Mouse (Mus musculus) adrenal gland, postnatal 25 days (tissue): Measurements from ENCODE around the gene Ino80e. TPM values are rescaled to one million over a fixed set of nuclear protein-coding genes. Genes with fewer than 3 reads are reported as not detected.

Experiments
- DNase-seq: peaks from one replicate; pipeline ENCODE4 v3.0.0; 2021; ENCODE audit warnings: mixed read lengths
- total RNA-seq: library from RNA; stranded (reverse); gene quantifications from 2 replicates; pipeline ENCODE4 v1.2.3, GENCODE M21; 2021

The Ino80e gene
- total RNA-seq, 1 experiment from 2014 or later: 44.4 TPM

DNA sequence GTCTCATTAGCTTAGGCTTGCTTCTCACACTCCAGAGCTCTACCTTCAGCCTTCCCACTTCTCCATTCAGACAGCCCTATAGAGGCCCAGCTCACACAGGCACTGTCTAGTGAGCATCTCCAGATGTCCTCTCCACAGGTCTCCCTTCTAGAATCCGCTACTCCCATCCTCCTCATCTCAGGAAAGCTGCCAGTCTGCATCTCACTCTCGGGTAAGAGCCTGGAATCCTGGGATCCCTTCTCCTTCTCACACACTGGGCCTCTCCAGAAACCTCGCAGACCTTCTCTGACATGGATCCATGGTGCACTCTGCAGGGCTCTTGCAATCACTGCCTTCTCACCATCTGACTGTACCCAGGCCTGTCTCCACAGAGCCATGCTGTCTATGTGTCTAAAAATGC, 6.5 kb downstream of the Ino80e start:
- no peak for DNase-seq

DNA sequence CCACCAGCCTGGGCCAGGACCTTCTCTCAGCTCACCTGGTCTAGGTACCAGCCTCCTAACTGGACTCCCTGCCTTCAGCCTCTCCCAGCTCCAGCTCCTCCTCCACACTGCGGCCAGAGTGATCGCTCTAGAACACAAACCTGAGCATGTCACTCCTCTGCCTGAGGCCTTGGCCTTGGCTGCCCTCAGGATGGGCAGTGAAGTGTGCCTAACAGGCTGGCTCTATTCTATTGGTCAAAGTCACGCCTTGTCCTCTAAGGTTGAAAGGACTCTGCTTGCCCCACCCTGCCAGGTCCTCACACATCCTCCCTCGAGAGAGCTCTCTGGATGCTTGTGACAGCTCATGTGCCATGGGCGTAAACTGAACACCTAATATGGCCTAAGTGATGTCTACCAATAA, 8.7 kb downstream of the Ino80e start:
- no peak for DNase-seq

DNA sequence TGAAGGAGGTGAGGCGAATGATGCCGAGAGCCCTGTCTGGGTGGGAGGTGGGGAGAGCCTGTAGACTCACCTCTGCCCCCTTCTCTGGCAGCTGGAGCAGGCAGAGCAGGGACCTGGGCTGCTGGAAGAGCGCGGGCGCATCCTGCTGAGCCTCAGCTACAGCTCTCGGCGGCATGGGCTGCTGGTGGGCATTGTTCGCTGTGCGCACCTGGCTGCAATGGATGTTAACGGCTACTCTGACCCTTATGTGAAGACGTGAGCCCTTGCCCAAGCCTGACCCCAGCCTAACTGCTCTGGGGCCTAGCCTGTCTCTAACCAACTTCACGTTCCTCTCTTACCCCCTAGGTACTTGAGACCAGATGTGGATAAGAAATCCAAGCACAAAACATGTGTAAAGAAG, 11.0 kb downstream of the Ino80e start:
- no peak for DNase-seq

DNA sequence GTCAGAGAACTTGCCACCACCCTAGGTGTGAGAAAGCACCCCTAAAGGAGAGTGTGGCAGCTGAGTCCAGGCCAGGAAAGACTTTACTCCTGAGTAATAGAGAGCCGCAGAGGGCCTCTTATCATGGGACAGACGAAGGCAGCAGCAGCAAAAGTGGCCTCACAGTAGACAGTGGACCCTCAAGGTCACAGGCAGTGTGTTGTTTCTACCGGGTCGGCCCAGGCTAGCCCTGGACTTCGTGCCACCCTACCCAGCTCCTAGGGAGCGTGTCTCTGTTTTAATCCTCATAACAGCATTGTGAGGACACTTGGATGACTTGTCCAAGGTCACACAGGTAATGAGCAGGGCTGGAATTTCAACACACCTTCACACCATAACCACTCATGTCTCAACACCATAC, 12.0 kb downstream of the Ino80e start:
- no peak for DNase-seq

DNA sequence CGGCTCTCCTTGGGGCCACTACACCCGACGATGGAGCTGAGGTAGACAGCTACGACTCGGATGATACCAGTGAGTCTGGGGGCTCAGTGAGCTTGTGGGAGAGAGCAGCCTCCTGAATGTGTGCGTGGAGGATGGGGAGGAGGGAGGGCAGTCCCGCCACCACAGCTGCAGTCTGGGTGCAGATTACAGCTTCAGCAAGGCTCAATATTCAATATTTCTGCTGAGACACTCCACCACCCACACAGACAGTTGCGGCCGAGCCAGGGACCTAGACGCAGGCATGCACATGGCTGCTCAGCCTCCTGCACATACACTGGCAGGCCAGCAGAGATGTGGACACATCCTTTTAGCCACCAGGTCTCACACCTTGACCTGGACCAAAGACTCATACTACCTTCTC, 13.4 kb downstream of the Ino80e start:
- no peak for DNase-seq

DNA sequence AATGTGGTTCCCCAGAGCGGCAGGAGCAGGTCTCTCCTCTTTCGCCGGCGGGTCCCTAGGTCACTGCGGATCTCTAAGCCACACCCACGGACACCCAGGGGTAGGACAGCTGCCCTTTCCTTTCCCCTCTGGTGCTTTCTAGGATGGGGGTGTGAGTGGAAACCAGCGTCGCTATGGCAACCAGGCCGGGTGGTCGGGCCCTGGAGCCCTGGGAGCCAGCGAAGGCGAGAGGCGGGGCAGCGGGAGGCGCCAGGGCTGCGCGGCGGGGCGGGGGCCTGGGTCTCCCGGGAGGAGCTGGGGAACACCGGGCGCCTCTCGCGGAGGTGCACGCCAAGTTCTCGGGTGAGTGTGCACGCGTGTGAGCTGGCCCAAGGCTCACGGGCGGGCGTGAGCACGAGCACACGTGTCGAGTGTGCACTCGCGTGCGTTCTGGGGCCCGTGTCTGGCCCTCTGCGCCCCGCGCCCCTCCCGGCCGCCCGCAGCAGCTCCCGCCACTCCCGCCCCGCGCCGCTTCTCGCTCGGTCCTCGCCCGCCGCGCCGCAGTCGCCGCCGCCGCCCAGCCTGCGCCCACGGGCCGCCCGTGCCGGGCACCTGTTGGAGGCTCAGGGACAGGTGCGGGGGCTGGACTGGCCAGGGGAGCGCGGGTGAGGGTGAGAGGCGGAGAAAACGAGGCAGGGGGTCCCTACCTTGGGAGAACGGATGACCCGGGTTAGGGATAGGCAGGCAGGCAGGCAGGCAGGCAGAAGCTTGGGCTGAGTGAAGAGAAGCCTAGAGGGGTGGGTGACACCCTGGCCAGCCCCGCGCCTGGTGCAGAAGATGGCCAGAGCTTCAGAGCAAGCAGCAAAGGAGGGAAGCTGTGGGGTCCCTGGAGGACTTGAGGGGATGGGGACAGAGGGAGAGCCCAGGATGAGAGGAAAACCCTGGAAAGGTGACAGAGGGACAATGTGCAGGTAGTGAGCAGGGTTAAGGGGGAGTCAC, 14.5 kb downstream of the Ino80e start:
- peak; percentile 34 for DNase-seq

DNA sequence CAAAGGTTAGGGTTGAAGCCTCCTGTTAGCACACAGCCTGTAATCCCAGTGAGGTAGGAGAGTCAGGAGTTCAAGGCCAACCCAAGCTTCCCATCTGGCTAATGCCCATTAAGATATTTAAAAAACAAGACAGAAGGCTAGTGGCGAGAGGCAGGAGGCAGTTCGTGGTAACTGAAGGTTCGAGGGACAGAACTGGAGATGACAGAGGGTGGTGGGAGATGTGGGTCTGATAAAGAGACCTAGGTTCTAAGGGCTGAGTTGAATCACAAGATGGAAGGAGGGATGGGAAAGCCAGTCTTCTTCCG, 15.1 kb downstream of the Ino80e start, which contains the start of gene Doc2a:
Gene Doc2a, plus strand, starts transcription at position 301 of the 305 bp plus-strand sequence.
- no peak for DNase-seq

DNA sequence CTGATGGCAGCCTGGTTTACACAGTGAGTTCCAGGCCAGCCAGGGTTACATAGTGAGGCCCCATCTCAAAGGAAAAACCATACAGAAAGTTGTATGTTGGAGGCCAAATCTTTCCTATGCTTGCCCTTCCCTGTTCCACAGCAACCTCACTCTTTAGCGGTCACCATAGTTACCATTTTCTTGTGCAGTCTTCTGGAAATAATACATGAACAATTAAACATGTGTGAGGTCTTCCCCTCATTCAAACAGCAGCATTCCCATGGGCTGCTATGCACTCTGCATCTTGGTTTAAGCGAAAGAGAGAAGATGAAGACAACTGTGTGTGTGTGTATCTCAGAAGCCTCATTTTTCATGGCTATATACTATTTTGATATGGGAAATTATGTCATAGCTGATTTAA, 16.7 kb downstream of the Ino80e start:
- DNase-seq: no peak

DNA sequence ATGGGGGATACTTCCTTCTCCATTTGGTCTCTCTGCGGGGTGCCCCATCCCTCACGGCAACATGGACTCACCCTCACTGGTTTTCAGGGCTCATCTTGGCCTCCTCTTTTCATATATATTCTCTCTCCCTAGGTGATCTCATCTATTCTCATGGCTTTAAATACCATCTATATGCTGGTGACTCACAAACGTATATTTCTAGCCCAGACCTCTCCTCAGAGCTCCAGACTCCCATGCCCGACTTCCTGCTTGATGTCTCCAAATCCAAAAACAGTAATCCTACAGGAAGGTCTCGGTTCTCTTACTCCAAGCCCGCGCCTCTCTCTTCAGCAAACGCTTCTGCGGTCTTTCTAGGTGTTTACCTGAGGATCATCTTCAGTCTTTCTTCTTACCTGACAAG, 18.9 kb downstream of the Ino80e start:
- no peak for DNase-seq

DNA sequence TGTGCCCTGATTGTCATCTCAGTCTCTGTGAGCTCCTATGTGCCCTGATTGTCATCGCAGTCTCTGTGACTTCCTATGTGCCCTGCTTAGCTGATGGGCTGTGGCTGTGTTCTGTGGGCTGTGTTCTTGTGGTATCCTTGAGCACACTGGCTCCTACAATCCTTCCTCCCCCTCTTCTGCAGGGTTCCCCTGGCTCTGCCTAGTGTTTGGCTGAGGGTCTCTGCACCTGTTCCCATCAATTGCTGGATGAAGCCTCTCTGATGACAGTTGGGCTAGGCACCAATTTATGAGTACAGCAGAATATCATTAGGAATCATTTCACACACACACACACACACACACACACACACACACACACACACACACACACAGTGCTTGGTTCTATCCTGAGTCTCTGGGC, 28.9 kb downstream of the Ino80e start:
- DNase-seq: no peak

DNA sequence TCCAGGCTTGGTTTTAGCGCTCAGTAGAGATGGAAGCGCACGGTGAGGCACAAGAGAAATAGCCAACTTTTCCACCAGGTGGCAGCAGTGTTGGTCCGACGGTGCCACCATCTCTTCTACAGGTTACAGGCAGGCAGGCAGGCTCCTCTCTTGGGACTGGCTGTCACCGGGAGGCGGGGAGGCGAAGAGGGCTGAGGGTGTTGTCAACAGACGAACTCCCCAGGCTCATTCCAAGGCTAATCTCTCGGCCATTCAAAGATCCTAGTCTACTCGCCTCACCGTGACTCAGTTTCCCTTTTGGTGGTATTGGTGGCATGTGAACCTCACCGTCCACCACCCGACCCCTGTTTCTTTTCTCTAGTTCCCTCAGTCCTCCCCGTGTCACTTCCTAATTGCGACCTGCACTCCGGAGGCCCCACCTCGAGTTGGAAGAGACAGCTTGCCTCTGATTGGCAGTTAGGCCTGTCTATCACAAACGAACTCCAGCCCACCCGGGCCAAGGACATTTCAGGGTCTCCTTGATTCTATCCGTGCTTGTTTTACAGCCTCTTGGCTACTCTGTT, 30.1 kb downstream of the Ino80e start:
- peak; percentile 78 for DNase-seq

DNA sequence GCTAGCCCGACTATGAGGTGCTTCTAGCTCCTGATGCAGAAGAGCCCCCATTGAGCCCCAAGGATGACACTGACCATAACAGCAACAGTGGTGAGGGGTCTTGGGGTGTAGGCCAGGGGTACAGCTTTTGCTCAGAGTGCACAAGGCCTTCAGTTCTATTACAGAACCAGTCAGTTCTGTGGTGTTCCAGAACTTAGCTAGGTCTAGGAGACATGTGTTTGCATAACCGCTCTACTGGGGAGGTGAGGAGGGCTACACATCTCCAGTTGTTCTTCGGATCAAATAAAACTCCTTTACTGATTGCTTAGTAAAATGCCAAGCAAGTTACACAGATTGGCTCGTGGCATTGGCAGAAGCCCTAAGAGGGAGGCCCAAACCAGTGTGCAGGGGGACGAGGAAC, 30.6 kb downstream of the Ino80e start, which contains the start of gene 4930451I11Rik:
Gene 4930451I11Rik, minus strand, starts transcription at position 101 of the 400 bp plus-strand sequence.
- DNase-seq: no peak

DNA sequence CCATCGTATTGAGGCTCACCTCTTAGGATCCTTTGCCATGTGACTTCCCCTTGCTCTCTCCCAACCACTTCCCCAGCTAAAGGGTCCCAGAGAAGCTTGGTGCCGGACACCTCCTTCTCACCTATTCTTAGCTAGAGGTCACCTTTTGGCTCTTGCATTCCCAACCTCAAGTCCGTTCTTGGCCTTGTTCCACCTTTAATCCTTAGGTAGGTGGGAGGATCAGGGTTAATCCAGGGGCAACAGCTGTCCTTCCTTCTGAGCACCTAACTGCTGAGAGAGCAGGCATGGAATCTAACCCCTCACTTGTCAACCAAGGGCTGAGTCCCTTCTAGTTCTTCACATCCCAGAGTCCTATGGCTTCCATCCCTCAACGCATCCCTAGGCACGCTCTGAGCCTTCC, 36.2 kb downstream of the Ino80e start:
- no peak for DNase-seq

DNA sequence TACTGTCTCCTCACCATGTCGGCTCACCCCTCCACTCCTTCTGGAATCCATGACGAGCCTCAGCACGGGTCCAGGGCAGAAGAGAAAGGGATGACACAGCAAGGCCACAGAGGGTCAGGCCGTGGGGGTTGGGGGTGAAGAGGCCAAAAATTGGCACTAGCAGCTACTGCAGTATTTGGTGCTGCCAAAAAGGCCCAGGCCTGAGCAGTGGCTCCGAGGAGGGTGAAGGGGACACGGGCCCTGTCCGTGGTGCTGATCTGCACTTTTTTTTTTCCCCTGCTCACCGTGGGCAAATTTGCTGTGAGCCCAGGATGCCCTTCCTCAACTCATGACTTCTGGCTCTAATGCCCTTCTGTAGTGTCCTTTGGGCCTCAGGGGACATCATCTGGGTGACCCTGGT, 36.8 kb downstream of the Ino80e start:
- peak; percentile 37 for DNase-seq

DNA sequence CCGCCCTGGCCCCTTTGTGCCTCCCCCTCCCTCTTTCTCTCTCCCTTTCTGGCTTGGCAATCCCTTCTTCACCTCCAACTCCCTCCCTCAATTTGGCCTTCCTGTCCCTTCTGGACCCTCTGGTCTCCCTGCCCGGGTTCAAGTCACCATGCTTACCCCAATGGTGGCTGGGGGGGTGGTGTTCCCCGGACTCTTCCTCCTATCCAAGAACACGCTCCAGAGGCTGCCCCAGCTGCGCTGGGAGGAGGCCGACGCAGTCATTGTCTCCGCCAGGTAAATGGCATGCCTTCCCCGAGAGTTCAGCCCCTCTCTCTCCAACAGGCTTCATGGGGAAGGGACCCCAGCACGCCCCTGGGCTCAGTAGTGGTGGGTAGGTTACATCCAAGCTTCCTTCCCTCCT, 38.2 kb downstream of the Ino80e start:
- DNase-seq: no peak

DNA sequence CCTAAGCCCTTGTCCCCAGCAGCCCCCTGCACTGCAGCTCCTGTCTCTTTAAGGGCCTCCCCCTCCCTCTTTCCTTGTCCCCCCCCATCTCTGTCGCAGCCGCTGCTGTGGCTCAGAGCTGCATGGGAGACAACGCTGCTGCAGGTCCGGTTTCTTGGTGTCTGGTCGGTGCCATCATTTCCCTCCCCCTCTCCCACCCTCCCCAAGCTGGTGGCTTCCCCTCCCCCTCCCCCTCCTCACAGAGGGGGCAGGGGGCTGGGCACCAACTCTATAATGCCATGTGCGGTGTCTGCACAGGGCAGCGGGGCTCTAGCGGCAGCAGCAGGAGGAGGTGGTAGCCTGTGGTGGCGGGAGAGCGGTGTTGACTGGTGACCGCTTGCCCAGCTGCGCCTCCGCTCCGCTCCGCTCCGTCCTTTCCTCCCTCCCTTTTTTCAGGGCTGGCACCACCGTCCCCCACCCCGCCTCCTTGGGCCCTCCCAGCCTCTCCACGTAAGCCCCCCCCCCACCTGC, 38.9 kb downstream of the Ino80e start:
- no peak for DNase-seq

DNA sequence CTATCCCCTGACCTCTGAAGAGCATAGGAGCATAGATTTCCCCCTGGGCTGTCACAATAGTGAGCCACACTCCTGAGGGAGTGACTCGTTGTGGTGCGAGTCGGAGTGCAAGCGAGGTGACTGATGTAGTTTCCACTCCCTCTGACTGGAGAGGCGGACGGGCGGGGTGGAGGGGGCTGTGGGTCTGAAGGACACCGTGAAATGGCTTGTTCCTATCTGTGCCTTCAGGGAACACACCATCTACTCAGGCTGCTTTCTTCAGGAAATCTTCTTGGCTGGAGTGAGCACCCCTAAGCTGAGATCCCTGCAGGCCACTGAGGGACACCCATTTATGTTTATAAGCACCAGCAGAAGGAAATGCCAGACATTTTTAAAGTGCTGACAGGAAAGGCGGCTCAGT, 39.4 kb downstream of the Ino80e start:
- DNase-seq: peak; percentile 50

DNA sequence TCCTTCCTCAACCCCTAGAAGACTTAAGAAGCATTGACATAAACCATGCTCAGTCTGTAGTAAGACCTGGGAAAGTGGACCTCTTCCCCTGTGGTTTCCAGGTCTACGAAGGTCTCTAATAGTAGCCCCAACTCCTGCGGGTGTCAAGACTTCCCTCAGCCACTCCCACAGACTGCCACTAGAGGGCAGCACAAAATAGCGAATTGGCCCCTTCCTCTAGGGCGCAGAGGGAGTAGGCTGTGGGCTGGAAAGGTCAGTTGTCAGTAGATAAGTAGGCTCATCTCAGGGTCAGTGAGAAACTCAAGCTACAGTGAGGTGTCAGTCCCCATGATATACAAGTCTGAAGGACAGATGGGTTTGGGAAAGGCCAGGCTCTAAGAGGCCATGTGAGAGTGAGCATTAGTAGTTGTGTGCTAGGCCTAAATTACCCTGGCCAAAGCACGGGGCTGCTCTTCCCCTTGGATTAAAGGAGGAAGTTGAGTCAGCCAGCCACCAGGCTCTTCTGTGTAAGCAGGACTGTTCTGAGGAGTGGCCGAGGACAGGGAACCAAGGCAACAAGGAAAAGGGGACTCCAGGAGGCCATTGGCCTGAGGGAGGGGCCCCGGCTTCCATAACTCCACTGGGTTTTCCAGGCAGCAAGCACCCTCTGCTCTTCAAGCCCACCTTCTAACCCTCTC, 40.2 kb downstream of the Ino80e start:
- peak; percentile 82 for DNase-seq

DNA sequence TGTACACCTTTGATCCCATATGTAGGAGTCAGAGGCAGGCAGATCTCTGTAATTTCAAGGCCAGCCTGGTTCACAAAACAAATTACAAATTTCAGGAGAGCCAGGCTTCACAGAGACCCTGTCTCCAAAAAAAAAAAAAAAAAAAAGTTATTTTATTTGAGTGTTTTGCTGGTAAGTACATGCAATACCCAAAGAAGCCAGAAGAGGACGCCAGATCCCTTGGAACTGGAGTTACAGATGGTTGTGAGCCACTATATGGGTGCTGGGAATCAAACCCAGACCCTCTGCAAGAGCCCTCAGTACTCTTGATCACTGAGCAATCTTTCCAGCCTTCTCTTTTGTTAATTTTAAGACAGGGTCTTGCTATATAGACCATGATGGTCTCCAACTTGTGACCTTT, 43.4 kb downstream of the Ino80e start:
- no peak for DNase-seq

DNA sequence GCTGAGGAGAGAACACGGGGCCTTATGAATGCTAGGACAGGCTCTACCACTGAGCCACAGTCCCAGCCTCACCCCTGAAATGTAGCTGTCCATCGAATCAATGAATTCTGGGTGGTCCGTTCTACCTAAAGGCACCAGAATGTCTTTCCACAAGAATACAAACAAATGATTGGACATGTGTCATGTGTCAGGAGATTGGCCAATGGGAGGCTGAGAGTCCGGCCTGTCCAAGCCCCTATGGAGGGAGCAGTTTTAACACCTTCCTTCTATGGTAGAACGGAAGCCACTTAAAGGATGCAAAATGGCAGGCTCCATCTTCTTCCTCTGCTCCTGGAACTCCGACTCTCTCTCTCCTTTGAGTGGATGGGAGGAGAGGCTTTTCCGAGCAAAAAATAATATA, 44.6 kb downstream of the Ino80e start:
- no peak for DNase-seq

DNA sequence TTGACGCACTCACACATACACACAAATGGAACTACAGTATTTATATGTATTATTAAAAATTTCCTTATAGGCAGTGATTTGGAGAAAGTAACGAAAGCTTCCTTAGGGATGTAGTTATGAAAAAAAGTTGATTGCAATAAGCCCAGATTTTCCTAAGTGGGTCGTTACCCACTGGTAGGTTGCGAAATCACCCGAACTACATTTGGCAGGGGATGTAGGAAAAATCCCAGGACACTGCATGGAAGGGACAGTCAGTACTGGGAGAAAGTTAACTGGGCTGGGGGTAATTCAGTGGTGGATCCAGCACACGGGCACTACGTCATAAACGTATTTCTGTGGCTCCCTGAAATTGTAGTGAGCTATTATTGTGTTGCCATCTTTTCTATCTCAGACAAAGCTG, 45.7 kb downstream of the Ino80e start:
- no peak for DNase-seq

DNA sequence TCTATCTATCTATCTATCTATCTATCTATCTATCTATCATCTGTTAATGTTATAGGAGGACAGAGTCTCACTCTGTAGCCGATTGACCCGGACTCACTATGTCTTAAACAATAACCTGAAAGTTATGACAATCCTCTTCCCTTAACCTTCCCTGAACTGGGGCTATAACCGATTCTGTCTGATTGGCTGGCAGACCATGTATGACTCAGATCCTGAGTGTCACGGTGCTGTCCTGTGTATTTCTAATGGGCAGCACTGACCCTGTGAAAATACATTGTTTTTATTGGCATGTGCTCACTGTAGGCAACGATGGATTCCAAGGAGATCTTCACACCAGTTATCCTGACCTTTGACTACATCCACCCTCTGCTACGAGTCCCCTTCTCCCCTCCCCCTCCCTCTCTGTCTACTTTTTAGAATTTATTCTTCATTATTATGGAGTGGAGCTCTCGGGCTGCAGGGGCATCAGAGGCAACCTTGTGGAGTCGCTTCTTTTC, 46.4 kb downstream of the Ino80e start:
- no peak for DNase-seq
